Mouse (Mus musculus): ENCODE results near the gene Ppp4r2. TPM values are rescaled to one million over a fixed set of nuclear protein-coding genes. Genes with fewer than 3 reads are reported as not detected.

Ppp4r2 gene
- total RNA-seq, 2 experiments from 2014 or later: 59.3 to 70.9 TPM

- Histone ChIP-seq H3K4me3 (no peak overlapping the region), H3K27ac (no peak overlapping the region)
- intact Hi-C loops (cut with DNase I): no loop called here
- TF ChIP-seq CTCF (IDR thresholded peaks at IDR 0.05): no peak
- DNase-seq: no peak
Observed at GRCm38 (mm10) chr6:100896883-100897282, 63.5 kb downstream of the Ppp4r2 start.

GRCm38 (mm10) chr6:100904463-100904862 lies 71.0 kb downstream of the Ppp4r2 start:
- TF ChIP-seq CTCF (IDR thresholded peaks at IDR 0.05): no peak
- no peak overlapping the region for H3K4me3 ChIP-seq
- DNase-seq: no peak
- intact Hi-C loops (cut with DNase I): no loop called here
- H3K27ac ChIP-seq: no peak overlapping the region

GRCm38 (mm10) chr6:100910136-100910675 lies 76.8 kb downstream of the Ppp4r2 start:
- DNase-seq: no peak
- H3K4me3 ChIP-seq: no peak overlapping the region
- no peak for TF ChIP-seq CTCF (IDR thresholded peaks at IDR 0.05)
- intact Hi-C loops (cut with DNase I): no loop called here
- no peak overlapping the region for H3K27ac ChIP-seq

Other genes with a start within 250 kb of the Ppp4r2 start
- gene Shq1, start 162.5 kb upstream of the Ppp4r2 start, total RNA-seq (2021): 1 to 10 TPM; 1.9 TPM
- gene Gxylt2, start 128.9 kb upstream of the Ppp4r2 start, total RNA-seq (2021): under 1 TPM; 0.66 to 0.67 TPM